Mouse (Mus musculus) olfactory bulb, adult 2 months (tissue): ENCODE measurements around the gene Wiz.

Experiments used
- CTCF ChIP-seq: fragments of 200-500 bp; IDR thresholded peaks from 2 replicates; pipeline ENCODE4 v1.5.1; 2012; ENCODE audit warnings: low read depth, mild to moderate bottlenecking, low read length, moderate library complexity; ENCODE audit not compliant: insufficient read depth
- POLR2A ChIP-seq: fragments of 200-500 bp; IDR thresholded peaks from 2 replicates; pipeline ENCODE4 v1.6.1; 2012; ENCODE audit warnings: mild to moderate bottlenecking, low read depth, low read length, moderate library complexity; ENCODE audit not compliant: insufficient read depth

DNA sequence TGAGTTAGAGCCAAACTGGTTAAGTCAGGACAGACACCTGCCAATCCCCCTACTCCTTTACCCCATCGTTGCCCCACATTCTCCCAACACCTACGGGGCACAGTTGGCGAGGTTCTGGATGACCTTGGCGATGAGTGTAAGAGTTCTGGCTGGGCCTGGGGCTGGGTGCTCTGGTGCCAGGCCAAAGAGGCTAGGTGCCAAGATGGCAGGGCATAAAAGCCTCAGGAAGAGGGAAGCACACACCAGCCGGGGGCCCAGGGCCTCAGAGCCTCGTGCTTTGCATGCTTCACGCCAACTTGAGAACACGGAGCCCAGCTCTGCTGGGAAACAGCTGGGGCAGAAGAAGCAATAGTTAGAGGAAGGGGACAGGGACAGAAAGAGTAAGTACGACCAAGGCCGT is 4.7 kb upstream of the Wiz start:
- TF ChIP-seq POLR2A (no peak), CTCF (no peak)
